Mouse (Mus musculus): ENCODE data around the gene Gas2l1.

Gas2l1 gene

DNA sequence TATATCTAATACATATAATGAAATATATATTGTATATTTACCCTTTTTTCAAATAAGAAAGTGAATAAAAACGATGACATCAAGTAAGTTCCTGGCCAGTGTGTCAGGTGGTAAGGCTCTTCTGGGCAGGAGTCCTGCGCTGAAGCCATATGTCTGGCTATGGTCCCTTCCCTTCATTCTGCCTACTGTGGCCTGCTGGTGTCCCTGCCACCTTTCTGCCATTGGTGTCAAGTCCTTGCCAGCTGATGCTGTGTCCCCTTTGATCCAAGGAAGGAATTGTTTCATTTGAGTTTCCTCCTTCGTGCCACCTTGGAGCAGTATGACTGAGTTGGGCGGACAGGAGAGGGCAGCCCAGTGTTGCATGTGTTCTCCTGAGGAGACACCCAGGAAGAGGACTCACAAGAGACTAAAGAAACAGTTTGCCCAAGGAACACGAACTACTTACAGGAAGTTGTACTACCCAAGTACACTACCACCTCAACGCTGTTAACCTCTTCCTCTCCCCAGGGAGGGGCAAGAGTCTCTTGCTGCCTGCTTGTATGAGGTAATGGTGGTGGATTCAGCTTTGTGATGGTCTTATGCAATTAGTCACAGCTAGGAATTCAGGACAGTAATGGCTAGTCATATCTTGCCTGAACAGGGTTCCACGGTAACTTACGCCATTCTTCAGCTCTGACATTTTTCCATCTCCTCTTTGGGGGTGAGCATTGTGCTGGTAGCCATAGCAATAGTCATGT, 22.3 kb downstream of the Gas2l1 start:
- no peak for DNase-seq (ENCODE audit: low read depth)

DNA sequence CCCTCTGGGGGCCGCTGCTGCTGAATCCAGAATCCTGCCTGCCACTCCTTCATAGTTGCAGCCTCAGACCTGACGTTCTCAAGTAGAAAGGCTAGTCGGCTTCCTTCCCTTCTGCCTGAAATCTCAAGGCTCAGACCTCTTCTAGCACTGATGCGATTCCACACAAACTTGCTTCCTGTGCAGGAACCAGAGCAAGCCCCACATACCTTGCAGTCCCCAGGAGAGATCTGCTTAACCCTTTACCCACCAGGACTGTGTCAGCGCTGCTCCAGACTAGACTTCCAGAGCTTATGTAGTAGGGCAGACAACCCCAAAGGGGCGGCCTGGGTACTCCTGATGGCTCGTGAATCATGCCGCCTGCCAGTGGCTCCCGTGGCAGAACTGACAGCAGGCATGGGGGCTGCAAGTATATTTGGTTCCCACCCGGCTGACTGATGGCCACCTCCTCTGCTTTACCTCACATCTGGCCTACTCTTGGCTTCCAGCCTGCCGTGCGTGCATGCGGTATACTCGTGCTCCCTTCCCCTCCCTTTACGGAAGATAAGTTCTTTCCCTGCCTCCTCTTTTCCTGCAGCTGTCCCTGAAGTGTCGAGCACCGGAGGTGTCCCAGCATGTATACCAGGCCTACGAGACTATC, 23.9 kb downstream of the Gas2l1 start:
- no peak for DNase-seq (ENCODE audit: low read depth)

DNA sequence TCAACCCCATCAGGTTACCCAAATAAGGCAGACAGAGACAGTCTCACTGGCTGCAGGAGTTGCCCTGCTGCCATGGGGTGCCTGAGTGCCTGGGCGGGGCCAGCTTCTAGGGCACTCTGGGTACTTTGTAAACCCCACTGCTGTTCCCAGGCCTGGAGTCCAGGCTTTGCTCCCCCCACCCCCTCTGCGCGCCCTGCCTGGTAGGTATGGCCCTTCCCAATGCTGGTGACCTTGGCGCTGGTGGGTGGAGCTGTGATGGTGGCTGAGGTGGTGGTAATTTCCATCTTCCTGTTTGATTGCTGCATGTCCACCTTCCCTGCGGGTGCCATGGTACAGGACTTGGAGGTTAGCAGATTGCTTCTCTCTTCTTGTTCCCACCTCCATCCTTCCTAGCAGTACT, 24.5 kb downstream of the Gas2l1 start:
- DNase-seq (ENCODE audit: low read depth) = no peak

DNA sequence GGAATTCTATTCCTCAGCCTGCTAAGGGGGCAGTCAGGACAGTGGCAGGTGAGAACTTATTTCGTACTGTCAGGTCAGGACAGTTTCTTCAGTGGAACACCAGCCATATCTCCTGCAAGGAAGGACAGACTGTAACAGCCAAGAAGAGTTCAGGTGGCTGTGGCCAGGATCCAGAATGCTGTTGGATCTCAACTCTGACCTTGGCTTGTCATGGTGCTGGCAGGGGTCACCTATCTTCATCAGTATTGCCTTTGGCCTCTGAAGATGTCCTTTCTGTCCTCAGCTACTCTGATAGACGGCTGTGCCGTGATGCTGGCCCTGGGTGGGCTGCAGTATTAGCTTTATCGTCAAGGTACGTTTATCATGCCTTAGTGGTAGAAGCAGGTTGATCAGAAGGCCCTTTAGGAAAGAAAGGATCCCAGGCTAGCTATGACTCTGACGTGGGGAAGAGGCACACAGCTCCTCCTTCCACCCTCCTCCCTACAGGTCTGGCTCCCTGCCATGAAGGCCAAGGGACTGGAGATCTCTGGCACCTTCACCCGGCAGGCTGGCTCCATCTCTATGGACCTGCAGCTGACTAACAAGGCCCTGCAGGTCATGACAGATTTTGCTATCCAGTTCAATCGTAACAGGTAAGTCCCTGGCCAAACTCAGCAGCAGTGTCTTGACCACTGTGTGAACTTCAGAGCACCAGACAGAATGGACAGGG, 27.8 kb downstream of the Gas2l1 start:
- DNase-seq (ENCODE audit: low read depth) = no peak

DNA sequence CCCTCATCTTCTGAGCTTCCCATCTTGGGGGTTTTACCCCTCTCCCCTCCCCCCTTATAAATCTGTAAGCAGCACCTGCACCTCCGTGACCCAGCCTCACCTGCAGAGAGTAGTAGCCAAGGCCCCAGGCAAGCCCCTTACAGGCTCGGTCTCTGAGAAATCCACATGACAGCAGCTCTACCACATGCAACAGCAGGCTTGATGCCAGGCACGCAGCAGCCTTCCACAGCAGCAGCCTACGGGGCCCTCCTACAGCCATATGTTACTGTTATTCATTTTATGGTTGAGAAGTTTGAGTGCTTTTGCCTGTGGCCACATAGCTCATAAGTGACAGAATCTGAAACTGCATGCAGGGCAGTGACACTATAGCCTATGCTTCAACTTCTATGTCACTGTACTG, 29.7 kb downstream of the Gas2l1 start:
- DNase-seq (ENCODE audit: low read depth) = no peak

DNA sequence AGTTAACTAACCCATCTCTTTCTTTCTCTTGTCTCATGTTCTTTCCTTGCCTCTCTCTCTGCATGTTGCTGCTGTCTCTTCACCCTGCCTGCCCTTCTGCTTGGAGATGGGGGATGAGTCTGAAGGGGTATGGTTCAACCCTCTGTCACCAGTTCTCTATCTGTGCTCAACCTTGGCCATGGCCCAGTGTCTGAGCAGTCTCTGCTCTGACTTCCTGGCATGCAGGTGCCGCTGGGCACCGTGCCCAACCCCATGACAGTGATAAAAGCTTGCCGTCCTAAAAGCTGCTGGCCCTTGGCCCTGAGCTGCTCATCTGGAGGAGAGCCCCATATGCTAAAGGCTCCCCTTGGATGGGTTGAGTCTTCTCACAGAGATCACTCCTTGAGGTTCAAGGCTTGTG, 32.0 kb downstream of the Gas2l1 start:
- no peak for DNase-seq (ENCODE audit: low read depth)

GRCm38 (mm10) chr11:5032706-5033105, 32.4 kb downstream of the Gas2l1 start:
- DNase-seq (ENCODE audit: low read depth) = no peak

GRCm38 (mm10) chr11:5028228-5028627, 36.9 kb downstream of the Gas2l1 start:
- DNase-seq (ENCODE audit: low read depth) = no peak

GRCm38 (mm10) chr11:5025108-5025507, 40.0 kb downstream of the Gas2l1 start:
- DNase-seq (ENCODE audit: low read depth) = no peak

DNA sequence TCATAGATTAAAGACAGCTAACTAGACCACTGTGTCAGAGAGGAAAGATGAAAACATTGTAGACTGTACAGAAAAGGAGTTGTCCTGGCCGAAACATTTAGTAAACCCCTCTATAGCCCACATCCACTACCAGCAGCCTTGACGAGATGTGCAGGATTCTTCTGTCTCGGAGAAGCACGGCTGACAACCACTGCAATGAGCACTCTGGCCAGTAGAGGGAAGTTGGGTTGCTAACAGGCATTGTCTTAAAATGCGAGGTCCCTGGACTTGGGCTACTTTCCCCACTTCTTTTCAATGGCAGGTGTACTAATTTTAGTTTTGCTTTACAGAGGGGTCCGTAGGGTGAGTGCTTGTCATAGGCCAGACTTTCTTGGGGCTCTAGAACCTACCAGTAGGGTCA, 47.6 kb downstream of the Gas2l1 start:
- DNase-seq (ENCODE audit: low read depth) = peak; percentile 47

- DNase-seq (ENCODE audit: low read depth) = peak; percentile 13
Observed at GRCm38 (mm10) chr11:5016286-5016685, 48.8 kb downstream of the Gas2l1 start.

- DNase-seq (ENCODE audit: low read depth) = peak; percentile 80
Observed at GRCm38 (mm10) chr11:5015720-5016119, 49.4 kb downstream of the Gas2l1 start.

DNA sequence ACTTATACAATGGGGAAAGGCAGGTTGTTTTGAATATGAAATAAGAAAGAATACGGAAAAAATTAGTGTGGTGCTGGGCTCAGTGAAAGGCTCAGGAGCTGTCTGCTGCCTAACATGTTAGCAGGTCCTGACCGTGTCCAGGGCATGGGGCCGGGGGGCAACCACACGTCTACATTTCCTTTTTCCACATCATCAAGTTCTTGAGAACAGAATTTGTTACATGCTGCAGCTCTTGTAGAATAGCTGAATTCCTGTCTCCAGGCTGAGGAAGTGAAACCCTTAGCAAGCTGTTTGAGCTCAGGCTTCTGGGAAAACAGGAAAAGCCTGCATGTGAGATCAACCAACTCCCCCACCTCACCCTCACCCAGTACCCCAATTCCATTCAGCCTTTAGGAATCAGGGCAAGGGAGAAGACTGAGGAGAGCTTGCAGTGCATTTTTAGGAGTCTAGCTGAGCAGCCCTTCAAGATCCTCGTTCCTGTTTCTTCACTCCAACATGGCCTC, 52.9 kb downstream of the Gas2l1 start:
- DNase-seq (ENCODE audit: low read depth) = no peak

DNA sequence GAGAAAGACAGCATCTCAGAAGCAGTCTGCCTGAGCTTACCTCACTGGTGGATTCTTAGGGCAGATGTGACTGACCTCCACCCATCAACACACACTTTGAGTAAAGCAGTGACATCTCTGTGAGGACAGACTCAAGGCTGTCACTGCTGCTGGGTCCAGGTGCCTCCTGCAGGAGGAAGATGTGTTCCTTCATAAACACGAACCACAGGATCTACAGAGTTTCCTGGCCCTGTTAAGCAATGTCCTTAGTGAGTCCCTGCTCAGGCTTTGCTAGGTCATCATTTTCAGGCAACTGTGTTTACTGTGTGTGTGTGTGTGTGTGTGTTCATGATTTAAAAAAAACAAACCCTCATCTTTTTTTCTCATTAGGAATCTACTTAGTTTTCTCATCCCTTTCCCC, 53.6 kb downstream of the Gas2l1 start:
- DNase-seq (ENCODE audit: low read depth) = no peak

DNA sequence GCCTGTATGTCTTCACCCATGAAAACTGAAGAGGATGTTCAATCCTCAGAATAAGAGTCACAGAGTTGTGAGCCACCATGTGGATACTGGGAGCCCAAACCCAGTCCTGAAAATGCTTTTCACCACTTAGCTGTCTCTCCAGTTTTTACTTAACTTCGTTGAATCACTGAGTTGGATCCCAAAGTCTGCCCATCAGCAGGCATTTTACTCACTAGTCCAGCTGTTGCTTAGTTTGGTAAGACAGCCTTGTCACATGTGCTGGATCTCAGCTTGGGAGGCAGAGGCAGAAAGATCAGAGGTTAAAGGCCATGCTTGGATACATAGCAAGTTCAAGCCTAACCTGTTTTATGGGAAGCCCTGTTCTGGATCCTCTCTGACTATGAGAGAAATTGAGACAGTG, 54.9 kb downstream of the Gas2l1 start:
- DNase-seq (ENCODE audit: low read depth) = peak; percentile 57

DNA sequence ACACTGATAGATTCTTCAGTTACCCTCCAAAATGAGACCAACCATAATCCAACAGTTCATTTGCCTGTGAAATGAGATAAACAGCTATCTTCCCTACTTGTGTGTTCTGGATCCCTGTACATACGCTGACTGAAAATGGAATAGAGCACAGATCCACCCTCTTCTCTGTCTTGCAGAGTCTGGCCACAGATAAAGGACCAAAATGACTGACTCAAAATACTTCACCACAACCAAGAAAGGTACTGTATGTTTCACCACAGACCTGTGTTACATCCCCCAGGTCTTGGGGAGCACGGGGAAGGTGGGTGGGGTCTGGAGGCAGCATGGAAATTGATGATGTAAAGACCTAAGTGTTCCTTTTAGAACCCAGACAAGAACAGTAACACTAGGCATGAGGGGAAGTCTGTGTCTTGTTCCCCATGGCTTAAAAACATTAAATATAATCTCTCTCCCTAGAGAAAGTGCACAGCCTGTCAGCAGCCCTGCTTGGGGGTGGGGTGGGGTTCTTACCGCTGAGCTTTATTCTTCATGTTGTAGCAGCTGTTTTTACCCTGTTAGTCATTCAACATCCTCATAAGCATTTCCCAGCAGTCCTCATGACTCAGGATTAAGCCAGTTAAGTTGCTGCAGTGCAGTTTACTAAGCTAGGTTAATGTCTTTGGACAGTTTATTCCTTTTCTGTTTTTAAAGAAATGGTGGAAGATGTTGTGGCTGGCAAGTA, 55.6 kb downstream of the Gas2l1 start:
- peak; percentile 84 for DNase-seq (ENCODE audit: low read depth)

DNA sequence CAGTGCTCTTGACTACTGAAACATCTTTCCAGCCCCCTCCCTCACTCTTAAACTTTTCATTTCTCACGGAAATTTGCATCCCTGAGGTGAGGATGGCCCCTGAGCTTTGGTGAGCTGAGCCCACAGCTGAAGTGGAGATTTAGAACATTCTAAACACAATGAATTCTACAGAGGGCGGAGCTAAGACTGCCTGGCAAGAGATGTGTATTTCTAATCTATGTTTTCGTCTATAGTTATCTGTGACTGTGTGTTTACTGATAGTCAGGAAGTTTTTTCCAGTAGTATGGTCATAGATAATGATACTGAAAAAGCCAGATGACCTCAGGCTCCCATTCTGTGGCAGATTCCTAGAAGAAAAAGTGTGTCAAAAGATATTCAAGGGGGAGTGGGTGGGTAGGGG, 56.3 kb downstream of the Gas2l1 start:
- DNase-seq (ENCODE audit: low read depth) = no peak

DNA sequence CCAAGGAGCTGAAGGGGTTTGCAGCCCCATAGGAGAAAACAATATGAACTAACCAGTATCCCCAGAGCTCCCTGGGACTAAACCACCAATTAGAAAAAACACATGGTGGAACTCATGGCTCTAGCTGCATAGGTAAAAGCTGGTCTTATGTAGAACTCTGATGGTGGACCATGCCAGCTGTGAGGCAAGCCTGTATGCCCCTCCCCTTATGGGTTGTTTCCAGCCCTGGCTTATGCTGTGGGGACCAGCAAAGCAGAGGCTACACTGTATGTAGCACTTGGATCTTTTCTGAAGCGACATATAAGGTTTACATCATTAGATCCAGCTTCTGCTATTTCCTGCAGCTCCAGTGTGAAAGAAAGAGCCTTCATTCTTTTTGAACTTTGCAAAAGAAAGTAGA, 57.9 kb downstream of the Gas2l1 start:
- DNase-seq (ENCODE audit: low read depth) = peak; percentile 56

DNA sequence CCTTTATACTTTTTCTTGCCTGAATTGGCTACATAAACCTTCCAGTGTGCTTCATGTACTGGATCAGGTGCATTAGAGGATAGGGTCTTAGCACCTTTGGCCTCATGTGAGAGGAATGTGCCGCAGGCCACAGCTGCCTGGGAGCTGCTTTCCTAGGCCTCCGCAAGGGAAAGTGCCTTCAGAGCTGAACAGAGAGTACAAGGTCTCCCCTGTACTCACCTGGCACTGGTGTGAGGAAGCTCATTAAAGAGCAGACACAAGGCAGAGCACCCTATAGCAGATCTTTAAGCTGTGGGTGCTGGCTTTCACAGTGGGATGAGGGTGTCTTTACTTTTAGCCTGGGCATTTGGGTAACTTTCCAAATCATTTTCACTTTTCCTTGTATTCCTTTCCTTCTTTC, 59.6 kb downstream of the Gas2l1 start:
- no peak for DNase-seq (ENCODE audit: low read depth)
